Mouse (Mus musculus): ENCODE data around the gene Meltf. TPM values are rescaled to one million over a fixed set of nuclear protein-coding genes. Genes with fewer than 3 reads are reported as not detected.
A peak's percentile ranks its signal among the peaks of the same experiment; 100 is the strongest.

Gene Meltf
- polyA plus RNA-seq (2012; rRNA removed) = 0.16 and 0.35 TPM in 2 replicates

- WGBS = 34% methylated on average over 21 of the region's 21 CpGs
- DNase-seq (ENCODE audit: low read depth, low spot score) = peak; percentile 21
Observed at GRCm38 (mm10) chr16:31878573-31879257, at the start of gene Meltf. TSS of gene Meltf (plus strand) at chr16:31878810.

- WGBS = 80% methylated on average over 4 of the region's 4 CpGs
Observed at GRCm38 (mm10) chr16:31830726-31831125, 47.9 kb upstream of the Meltf start.

DNA sequence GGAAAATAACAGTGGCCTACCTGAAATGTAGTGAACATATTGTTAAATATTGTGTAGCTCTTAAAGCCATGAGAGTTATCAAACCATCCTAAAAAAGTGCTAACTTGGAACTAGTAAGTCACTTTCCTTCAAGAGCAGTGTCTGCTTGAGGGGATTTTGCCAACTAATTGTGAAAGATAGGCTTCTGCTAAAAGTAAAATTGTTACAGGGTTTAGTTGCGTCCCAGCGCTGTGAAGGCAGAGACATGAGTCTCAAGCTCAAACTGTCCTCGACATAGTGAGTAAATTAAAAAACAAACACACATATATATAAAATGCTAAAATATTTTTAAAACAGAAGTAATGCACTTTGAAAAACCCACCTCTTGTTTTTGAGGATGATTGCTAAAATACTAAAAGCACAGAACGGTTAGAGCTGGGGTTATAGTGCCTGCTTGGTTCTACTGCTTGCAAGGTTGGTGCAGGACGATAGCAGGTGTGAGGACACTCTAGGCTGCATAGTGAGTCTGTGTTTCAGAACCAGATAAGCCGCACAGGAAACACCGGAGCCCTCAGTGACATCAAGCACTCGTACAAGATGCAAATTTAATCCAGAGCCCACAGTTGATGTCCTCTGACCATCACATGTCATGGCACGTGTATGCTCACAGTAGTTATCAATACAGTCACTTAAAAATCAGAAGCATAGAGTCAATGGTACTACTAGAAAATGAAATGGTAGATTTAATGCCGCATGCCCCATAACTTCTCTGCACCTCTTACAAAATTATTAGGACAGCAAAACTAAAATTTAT is 45.8 kb upstream of the Meltf start:
- WGBS = 96% methylated on average over 10 of the region's 10 CpGs
- no peak for DNase-seq (ENCODE audit: low read depth, low spot score)

More at GRCm38 (mm10) chr16:31830726-31831125, 47.9 kb upstream of the Meltf start:
- DNase-seq (ENCODE audit: low read depth, low spot score) = no peak

GRCm38 (mm10) chr16:31834011-31834584 is 44.5 kb upstream of the Meltf start:
- 59% methylated on average over 7 of the region's 7 CpGs for WGBS

DNA sequence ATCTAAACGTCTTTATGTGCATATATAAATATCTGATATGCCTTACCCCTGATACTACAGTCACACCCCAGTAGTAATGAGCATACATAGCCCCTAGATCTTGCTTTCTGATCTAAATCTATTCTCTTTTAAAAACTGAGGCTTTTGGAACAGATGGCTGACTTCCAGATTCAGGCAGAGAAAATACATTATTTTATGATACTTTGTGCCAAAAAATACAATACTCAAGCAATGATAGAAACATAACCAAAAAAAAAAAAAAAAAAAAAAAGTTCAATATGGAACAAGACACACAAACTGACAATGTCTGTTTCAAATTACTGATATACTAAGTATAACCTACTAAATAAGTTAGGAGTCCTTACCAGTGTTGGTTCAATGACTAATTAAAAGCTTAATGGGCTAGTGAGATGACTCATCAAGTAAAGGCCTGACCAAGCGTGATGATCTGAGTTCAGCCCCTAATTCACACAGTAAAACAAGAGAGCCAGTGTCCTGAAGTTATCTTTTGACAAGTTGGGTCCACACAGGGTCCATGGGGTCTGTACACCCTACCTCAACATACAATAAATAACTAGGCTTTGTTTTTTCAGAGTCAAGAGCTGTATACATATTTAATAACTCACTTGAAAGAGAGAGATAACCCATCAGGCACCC is 43.8 kb upstream of the Meltf start:
- WGBS = 74% methylated on average over 2 of the region's 2 CpGs
- no peak for DNase-seq (ENCODE audit: low read depth, low spot score)

More at GRCm38 (mm10) chr16:31834011-31834584, 44.5 kb upstream of the Meltf start:
- no peak for DNase-seq (ENCODE audit: low read depth, low spot score)

DNA sequence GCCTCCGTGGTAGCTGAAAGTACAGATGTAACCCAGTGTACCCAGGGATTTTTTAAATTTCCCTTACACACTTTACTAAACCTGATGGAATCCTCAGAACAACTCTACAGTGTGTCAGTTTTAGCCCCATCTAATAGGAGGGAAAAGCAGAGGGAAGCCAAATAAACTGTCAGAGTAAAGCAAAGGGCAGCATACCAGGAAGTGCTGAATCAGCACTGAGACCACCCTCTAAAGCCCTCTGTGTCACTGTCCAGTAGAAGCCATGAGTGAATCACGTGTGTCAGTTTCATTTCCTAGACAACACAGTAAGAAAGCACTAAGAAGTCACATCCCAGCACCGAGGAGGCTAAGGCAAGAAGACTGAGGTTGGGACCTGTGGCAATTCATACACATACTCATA is 41.2 kb upstream of the Meltf start:
- DNase-seq (ENCODE audit: low read depth, low spot score) = no peak
- 83% methylated on average over 3 of the region's 3 CpGs for WGBS

DNA sequence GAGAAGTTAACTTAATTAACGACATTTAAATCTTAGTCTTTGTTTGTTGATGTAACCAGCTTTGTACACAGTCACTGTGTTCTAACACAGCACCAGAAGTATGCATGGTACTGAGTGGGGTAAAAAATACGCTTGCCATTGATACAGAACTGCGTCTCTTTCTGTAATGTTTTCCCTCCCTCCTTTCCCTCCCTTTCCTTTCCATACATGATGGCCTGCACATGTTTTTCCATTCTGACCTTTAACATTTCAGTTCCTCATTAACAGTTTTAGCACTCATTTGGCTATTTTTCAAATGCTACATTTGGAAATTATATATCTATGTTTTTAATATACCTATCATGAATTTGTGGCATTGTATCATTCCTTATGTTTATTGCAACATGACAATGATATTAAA is 34.4 kb upstream of the Meltf start:
- no peak for DNase-seq (ENCODE audit: low read depth, low spot score)
- WGBS = 90% methylated on average over 3 of the region's 3 CpGs

- DNase-seq (ENCODE audit: low read depth, low spot score) = no peak
- 90% methylated on average over 10 of the region's 10 CpGs for WGBS
Observed at GRCm38 (mm10) chr16:31846763-31847162, 31.8 kb upstream of the Meltf start.

DNA sequence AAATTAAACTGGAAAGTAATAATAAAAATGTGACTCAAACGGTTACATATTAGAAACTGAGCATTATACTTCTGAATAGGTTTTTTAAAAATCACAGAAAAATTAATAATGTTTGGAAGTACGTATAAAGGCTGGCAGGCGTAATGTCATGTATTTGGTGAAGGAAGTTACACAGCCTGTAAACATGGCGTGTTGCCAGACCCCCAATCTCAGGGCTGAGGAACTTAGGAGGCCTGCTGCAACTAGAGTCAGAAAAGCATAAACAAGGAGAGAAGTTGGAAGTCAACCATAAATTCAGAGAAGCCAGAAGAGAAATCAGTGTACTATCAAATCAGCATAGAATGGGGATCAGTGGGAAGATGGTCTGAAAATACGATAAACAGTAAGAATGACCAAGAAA is 14.7 kb upstream of the Meltf start:
- WGBS = 83% methylated on average over 5 of the region's 5 CpGs
- DNase-seq (ENCODE audit: low read depth, low spot score) = no peak

DNA sequence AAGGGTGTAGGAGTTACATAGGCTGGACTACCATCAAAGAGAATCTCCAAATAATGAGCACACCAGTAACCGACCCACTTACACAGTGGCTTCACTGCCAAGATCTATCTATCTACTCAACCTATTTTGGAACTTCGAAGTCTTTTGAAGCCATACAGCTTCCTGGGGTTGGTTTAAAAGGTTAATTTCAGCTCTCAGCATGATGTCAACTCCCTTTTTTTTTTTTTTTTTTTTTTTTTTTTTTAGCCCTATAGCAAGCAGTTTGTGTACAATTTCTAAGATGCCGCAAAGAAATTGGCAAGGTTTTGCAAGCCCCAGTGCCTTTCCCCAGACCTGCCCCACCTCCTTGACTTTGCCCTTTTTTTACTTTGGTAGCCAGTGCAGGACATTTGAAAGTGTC is 13.4 kb upstream of the Meltf start:
- no peak for DNase-seq (ENCODE audit: low read depth, low spot score)
- 86% methylated on average over 3 of the region's 3 CpGs for WGBS

GRCm38 (mm10) chr16:31866911-31867310 is 11.7 kb upstream of the Meltf start:
- WGBS = 76% methylated on average over 3 of the region's 3 CpGs

DNA sequence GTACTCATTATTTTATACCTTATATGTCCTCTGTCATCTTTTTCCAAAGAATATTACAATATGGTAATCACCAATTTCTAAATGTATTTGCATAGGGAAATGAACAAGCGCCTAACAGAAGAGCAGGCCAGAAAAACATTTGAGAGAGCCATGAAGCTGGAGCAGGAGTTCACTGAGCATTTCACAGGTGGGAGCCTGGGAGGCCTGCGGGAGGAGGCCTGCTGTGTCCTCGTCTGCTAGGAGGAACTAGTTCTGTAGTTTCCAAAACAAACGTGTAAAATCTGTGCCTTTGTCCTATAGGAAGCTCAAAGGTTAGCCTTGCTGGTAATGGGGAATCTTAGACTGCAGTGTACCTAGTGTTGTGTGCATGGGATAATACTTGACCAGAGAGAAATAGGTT is 10.9 kb upstream of the Meltf start:
- no peak for DNase-seq (ENCODE audit: low read depth, low spot score)
- WGBS = 72% methylated on average over 4 of the region's 4 CpGs

More at GRCm38 (mm10) chr16:31866911-31867310, 11.7 kb upstream of the Meltf start:
- no peak for DNase-seq (ENCODE audit: low read depth, low spot score)

DNA sequence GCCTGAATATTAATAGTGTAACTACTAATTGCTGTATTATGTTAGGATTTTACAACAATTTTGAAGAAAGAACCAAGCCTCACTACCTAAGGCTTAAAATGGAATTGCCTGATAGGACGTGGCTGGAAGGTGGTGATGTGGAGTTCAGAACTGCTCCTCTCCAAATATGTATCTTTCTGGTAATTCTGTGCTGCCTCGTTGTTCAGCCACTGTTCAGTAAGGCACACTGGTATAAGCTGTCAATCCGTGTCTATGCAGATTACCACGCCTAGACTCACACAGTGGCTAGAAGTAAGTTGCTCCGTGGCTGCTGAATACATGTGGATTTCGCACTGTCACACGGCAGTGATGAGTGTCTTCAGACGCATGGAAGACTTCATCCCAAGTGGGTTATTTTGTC is 4.9 kb upstream of the Meltf start:
- DNase-seq (ENCODE audit: low read depth, low spot score) = no peak
- WGBS = 93% methylated on average over 8 of the region's 8 CpGs

DNA sequence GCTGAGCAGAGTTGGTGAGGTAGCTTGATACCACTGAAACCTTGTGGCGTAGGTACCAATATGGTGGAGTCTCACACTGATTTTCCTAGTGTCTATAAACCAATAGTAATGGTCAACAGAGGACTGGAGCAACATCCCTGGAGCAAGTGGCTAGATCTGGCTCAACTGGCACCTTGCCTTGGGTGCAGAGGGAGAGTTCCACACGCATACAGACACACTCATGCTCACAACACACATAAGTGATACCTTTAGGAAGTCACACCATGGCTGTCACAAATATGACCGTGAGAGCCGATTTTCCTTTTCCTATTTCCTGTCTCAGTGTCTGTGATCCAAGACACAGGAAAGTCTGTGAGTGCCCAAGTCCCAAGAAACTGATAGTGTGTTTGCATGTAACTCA is 3.2 kb upstream of the Meltf start:
- DNase-seq (ENCODE audit: low read depth, low spot score) = no peak
- WGBS = 86% methylated on average over 4 of the region's 4 CpGs

DNA sequence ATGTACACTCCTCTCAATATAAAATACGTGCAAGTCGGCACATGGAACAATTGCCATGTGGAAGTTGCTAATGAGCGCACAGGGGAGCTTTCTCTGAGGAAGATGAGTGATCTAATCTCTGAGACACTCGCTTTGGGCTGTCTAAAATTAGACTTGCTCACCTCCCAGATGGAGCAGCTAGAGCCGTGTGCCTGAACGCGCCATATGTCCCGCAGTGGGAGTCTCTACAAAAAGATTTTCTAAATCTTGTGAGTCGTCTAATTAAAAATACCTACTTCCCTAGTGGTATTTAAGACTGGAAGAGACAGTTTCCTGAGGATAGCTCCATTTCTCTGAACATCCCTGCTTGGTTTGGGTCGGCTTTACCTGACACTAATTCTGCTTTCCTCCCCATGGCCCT is 2.2 kb upstream of the Meltf start:
- no peak for DNase-seq (ENCODE audit: low read depth, low spot score)
- whole genome bisulfite sequencing = 78% methylated on average over 10 of the region's 10 CpGs

DNA sequence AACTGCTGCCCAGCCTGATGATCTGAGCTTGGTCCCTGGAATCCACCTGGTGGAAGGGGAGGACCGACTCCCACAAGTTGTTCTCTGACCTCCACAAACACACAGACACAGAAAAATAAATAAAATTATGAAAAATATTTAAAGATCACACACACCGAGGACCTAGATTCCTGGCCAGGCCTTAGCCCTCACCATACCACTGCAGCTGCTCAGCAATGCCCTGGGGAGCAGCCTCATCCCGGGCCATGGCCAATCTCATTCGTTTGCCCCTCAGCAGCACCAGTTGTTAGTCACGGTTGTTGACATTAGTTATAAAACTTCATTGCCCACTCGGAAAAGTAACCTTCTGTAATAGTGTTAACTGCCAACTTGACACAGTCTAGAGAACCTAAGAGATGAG is 558 bp upstream of the Meltf start:
- WGBS = 33% methylated on average over 6 of the region's 6 CpGs
- DNase-seq (ENCODE audit: low read depth, low spot score) = no peak

GRCm38 (mm10) chr16:31880146-31880840 is 1.7 kb downstream of the Meltf start:
- DNase-seq (ENCODE audit: low read depth, low spot score) = no peak
- WGBS = 85% methylated on average over 8 of the region's 8 CpGs

DNA sequence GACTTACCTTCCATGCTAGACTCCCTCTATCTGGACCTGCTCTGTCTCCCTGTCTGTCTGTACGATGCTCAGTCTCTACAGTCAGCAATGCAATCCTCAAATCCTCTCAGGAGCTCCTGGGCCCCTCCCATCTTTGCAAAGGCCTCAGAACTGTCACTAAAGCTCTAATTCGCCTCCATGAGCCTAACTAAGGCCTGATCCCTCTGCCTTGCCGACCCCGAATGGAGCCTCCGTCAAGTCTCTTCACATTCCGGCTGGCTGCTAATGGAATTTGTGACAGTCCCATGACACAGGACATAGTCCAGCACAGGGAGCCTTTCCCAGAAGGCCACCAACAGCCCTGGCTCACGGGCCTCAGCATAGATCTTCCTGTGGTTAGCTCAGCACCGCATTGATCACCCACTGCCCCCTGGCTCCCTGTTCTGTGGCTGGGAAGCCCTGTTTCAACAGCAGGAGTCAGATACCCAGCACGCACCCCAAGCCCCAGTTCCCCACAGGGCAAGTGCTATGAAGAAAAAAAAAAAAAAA is 3.8 kb downstream of the Meltf start:
- 88% methylated on average over 9 of the region's 9 CpGs for WGBS
- DNase-seq (ENCODE audit: low read depth, low spot score) = no peak

DNA sequence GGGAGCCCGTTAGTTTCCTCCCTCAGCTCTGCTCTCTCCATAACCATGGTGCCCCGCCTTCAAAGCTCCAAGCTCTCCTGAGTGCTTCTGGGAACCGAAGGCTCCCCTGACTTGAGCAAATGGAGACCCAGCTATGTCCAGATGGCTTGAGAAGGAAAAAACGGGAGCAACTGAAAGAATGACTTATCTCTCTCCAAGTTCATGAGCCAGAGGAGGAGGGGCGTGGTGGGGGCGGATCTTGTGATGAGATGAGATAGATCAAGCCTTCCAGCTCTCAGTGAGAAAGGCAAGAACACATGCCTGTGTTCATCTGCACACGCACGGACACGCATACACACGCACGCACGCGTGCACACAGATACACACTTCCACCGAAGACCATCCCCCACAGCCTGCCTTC is 4.7 kb downstream of the Meltf start:
- no peak for DNase-seq (ENCODE audit: low read depth, low spot score)
- WGBS = 60% methylated on average over 14 of the region's 14 CpGs

Data from large intestine, adult 2 months (tissue).